Mouse (Mus musculus): ENCODE results near the gene Cilp. TPM values are rescaled to one million over a fixed set of nuclear protein-coding genes. Genes with fewer than 3 reads are reported as not detected.

Gene Cilp
- total RNA-seq, 1 experiment: 0.09 TPM

DNA sequence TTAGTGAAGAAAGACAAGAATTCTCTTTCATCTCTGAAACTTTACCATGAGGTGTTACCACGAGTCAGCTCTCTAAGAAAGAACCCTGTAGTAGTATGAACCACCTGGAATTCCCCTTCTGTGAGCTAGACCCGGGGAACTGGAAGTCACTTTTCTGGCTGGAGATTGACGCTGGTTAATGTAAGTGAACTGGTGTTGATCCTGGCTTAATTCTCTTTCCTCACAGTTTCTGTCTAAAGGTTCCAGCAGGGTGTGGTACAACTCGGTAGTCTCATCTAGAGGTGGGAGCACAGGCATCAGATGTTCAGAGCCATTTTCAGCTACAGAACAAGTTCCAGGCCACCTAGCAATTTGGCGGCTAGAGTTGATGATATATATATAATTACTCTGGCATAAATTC, 28.1 kb downstream of the Cilp start:
- Histone ChIP-seq H3K27ac (ENCODE audit: insufficient read depth, low read depth, low read length, poor library complexity, severe bottlenecking) (no peak overlapping the region), H3K4me1 (ENCODE audit: control insufficient read depth in 2 of 2, insufficient read depth in 2 of 2, low read length in 2 of 2, poor library complexity in 1 of 2) (peaks cover 0 to 2% of the 10 kb centered on the region in 2 experiments; a peak in 1 of 4 replicates), H3K9ac (ENCODE audit: insufficient read depth, low read depth, low read length, poor library complexity, severe bottlenecking) (peak overlapping the region; percentile 91), H3K9me3 (ENCODE audit: control insufficient read depth, insufficient read depth, low read depth, low read length) (no peaks in the 10 kb centered on the region), H3K36me3 (ENCODE audit: control insufficient read depth, insufficient read depth, low read length, poor library complexity, severe bottlenecking) (no peaks in the 10 kb centered on the region), H3K4me3 (ENCODE audit: insufficient read depth in 1 of 2, low read depth in 1 of 2, low read length in 2 of 2, poor library complexity in 1 of 2, severe bottlenecking in 1 of 2) (peak overlapping the region; percentile 74 to 86)
- in situ Hi-C loops (cut with MboI; ENCODE audit: low sequenced_read_pairs in 2 of 2, unreplicated experiment in 2 of 2): no loop called here
- TF ChIP-seq HCFC1 (IDR thresholded peaks at IDR 0.05; ENCODE audit: borderline replicate concordance, insufficient read depth, low read length): no peak
- TF ChIP-seq CHD2 (IDR thresholded peaks at IDR 0.05; ENCODE audit: low read depth, low read length): no peak
- no peak for TF ChIP-seq MAFK (IDR thresholded peaks at IDR 0.05; ENCODE audit: insufficient read depth, low read depth, low read length)
- TF ChIP-seq ZC3H11A (IDR thresholded peaks at IDR 0.05; ENCODE audit: borderline replicate concordance, low read depth, low read length): no peak
- TF ChIP-seq ZNF384 (IDR thresholded peaks at IDR 0.05; ENCODE audit: low read depth, low read length): no peak
- no peak for DNase-seq (ENCODE audit: low read depth, low spot score)

GRCm38 (mm10) chr9:65293580-65293972, 28.6 kb downstream of the Cilp start:
- TF ChIP-seq MAFK (IDR thresholded peaks at IDR 0.05; ENCODE audit: insufficient read depth, low read depth, low read length): 0 out of 2 replicates have a peak, but pooled peaks have one; percentile 7
- no peak for TF ChIP-seq CHD2 (IDR thresholded peaks at IDR 0.05; ENCODE audit: low read depth, low read length)
- no peak for DNase-seq (ENCODE audit: low read depth, low spot score)
- H3K27ac ChIP-seq (ENCODE audit: insufficient read depth, low read depth, low read length, poor library complexity, severe bottlenecking): no peak overlapping the region; the same call in 1 of the 2 replicates
- peaks cover 0 to 2% of the 10 kb centered on the region in 2 experiments; a peak in 1 of 4 replicates for H3K4me1 ChIP-seq (ENCODE audit: control insufficient read depth in 2 of 2, insufficient read depth in 2 of 2, low read length in 2 of 2, poor library complexity in 1 of 2)
- H3K4me3 ChIP-seq (ENCODE audit: insufficient read depth in 1 of 2, low read depth in 1 of 2, low read length in 2 of 2, poor library complexity in 1 of 2, severe bottlenecking in 1 of 2): peak overlapping the region; percentile 74 to 86
- in situ Hi-C loops (cut with MboI; ENCODE audit: low sequenced_read_pairs in 2 of 2, unreplicated experiment in 2 of 2): no loop called here
- H3K9ac ChIP-seq (ENCODE audit: insufficient read depth, low read depth, low read length, poor library complexity, severe bottlenecking): peak overlapping the region; percentile 91
- H3K9me3 ChIP-seq (ENCODE audit: control insufficient read depth, insufficient read depth, low read depth, low read length): no peaks in the 10 kb centered on the region
- no peaks in the 10 kb centered on the region for H3K36me3 ChIP-seq (ENCODE audit: control insufficient read depth, insufficient read depth, low read length, poor library complexity, severe bottlenecking)

DNA sequence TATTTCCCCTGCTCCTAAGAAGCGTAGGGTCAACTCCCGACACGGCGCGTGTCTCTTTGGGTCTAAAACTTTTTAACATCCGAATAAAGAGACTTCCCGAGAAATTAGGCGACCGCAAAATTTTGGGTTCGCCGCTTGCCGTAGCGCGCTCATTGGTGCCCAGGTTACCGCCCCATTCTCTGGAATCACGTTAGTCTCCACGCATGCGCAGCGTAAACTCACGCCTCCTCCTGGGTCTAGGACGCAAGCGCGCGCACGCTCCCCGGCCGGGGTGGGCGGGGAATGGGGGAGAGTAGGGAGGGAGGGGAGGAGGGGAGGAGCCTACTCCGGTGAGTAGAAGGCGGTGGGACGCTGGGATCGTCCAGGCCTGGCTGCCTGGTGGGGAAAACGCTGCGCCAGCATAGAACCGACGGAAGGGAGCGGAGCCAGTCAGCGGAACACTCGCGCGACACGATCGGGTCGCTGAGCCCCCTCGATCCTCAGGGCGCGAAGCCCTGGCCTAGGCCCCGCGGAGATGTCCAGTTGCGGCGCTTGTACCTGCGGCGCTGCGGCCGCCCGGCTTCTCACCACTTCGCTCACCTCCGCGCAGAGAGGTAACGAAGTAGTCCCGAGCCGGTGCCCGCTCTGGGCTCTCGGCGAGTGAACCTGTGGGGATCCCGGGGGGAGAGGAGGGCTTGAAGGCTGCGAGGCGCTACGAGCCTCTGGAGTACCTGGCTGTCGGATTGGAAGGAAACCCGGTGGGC, 29.2 kb downstream of the Cilp start, which contains the start of gene Clpx:
TSS of gene Clpx (plus strand) at position 288 of the 743 bp plus-strand sequence.
- TF ChIP-seq ZNF384 (IDR thresholded peaks at IDR 0.05; ENCODE audit: low read depth, low read length) (no peak), ZC3H11A (IDR thresholded peaks at IDR 0.05; ENCODE audit: borderline replicate concordance, low read depth, low read length) (no peak), CHD2 (IDR thresholded peaks at IDR 0.05; ENCODE audit: low read depth, low read length) (no peak), HCFC1 (IDR thresholded peaks at IDR 0.05; ENCODE audit: borderline replicate concordance, insufficient read depth, low read length) (0 out of 2 replicates have a peak, but pooled peaks have one; percentile 17), MAFK (IDR thresholded peaks at IDR 0.05; ENCODE audit: insufficient read depth, low read depth, low read length) (peak; percentile 47)
- Histone ChIP-seq H3K36me3 (ENCODE audit: control insufficient read depth, insufficient read depth, low read length, poor library complexity, severe bottlenecking) (no peaks in the 10 kb centered on the region), H3K4me3 (ENCODE audit: insufficient read depth in 1 of 2, low read depth in 1 of 2, low read length in 2 of 2, poor library complexity in 1 of 2, severe bottlenecking in 1 of 2) (peak within 1 kb of the TSS; percentile 92 to 98), H3K27ac (ENCODE audit: insufficient read depth, low read depth, low read length, poor library complexity, severe bottlenecking) (no peak within 1 kb of the TSS; the same call in 1 of the 2 replicates), H3K9ac (ENCODE audit: insufficient read depth, low read depth, low read length, poor library complexity, severe bottlenecking) (peak within 1 kb of the TSS; percentile 98), H3K9me3 (ENCODE audit: control insufficient read depth, insufficient read depth, low read depth, low read length) (no peaks in the 10 kb centered on the region), H3K4me1 (ENCODE audit: control insufficient read depth in 2 of 2, insufficient read depth in 2 of 2, low read length in 2 of 2, poor library complexity in 1 of 2) (peaks cover 0 to 2% of the 10 kb centered on the region in 2 experiments; a peak in 1 of 4 replicates)
- DNase-seq (ENCODE audit: low read depth, low spot score): peak; percentile 98
- in situ Hi-C loops (cut with MboI; ENCODE audit: low sequenced_read_pairs in 2 of 2, unreplicated experiment in 2 of 2): no loop called here

DNA sequence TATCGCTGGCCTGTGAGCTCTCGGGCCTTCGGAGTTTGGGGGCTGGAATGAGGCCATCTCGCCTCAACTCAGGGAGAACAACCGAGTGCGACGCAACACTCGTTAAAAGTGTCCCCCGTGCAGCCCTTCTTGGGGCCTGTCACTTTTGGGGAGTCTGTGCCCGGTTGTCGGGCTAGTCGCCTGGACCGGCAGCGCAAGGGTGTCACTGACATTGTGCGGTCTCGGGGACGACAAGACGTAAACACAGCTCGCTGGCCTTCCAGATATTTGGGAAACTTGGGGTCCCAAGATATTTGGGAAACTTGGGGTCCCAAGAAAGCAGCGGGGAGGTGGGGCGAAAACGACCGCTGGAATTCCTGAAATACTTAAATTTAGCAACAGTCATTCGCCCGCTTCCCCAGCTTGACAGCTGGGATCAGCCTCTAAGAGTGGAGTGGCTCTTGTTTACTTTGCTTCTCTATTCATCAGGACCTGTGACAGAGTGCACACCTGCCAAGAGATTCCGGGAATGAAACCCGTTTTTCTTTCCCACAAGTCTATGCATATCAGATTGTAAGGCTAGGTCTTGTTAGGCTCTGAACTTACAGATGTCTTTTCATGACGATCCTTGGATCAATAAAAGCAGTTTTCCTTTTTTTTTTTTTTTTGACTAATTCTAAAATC, 29.9 kb downstream of the Cilp start:
- H3K36me3 ChIP-seq (ENCODE audit: control insufficient read depth, insufficient read depth, low read length, poor library complexity, severe bottlenecking): no peaks in the 10 kb centered on the region
- H3K27ac ChIP-seq (ENCODE audit: insufficient read depth, low read depth, low read length, poor library complexity, severe bottlenecking): no peak overlapping the region
- H3K4me1 ChIP-seq (ENCODE audit: control insufficient read depth in 2 of 2, insufficient read depth in 2 of 2, low read length in 2 of 2, poor library complexity in 1 of 2): peaks cover 0 to 2% of the 10 kb centered on the region in 2 experiments; a peak in 1 of 4 replicates
- H3K9ac ChIP-seq (ENCODE audit: insufficient read depth, low read depth, low read length, poor library complexity, severe bottlenecking): peak overlapping the region; percentile 98
- H3K4me3 ChIP-seq (ENCODE audit: insufficient read depth in 1 of 2, low read depth in 1 of 2, low read length in 2 of 2, poor library complexity in 1 of 2, severe bottlenecking in 1 of 2): peak overlapping the region; percentile 92 to 98
- no peak for TF ChIP-seq CHD2 (IDR thresholded peaks at IDR 0.05; ENCODE audit: low read depth, low read length)
- TF ChIP-seq HCFC1 (IDR thresholded peaks at IDR 0.05; ENCODE audit: borderline replicate concordance, insufficient read depth, low read length): no peak
- TF ChIP-seq ZC3H11A (IDR thresholded peaks at IDR 0.05; ENCODE audit: borderline replicate concordance, low read depth, low read length): no peak
- no peak for TF ChIP-seq MAFK (IDR thresholded peaks at IDR 0.05; ENCODE audit: insufficient read depth, low read depth, low read length)
- TF ChIP-seq ZNF384 (IDR thresholded peaks at IDR 0.05; ENCODE audit: low read depth, low read length): no peak
- no peaks in the 10 kb centered on the region for H3K9me3 ChIP-seq (ENCODE audit: control insufficient read depth, insufficient read depth, low read depth, low read length)
- in situ Hi-C loops (cut with MboI; ENCODE audit: low sequenced_read_pairs in 2 of 2, unreplicated experiment in 2 of 2): no loop called here
- DNase-seq (ENCODE audit: low read depth, low spot score): no peak
